In the genomic region with DNA sequence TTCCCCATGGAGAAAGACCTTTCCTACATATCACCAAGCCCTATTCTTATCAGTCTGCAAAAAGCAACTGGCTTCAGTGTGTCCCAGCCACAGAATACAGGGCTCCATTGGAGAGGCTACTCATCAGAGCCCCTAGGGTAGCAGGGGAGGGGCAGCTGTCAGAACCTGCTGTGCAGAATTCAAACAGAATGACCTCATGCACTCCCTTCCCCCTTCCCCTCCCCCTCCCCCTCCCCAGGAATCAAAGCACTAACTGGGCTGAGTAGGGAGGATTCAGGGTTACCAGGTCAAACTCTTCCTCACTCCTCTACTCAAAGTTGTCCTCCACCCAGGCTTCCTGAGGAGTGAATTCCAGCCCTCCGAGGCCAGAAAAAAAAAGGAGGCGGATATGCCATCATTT, we compare ENCODE assay signal across 14 mouse cellular contexts.
DNase-seq lines count a peak whose midpoint lies in the region; ATAC-seq and TF ChIP-seq lines count a peak whose summit lies in the region.
"Had no signal": no experiment of that assay in that cellular context is flagged by ENCODE, and none has a peak within 500 bp of the region (broad histone marks: within the 10 kb centered on the region; RNA-seq: fewer than 3 reads in every experiment).

No protein-coding gene starts in this region.

- TF ChIP-seq CTCF in intestine, postnatal 0 days (IDR thresholded peaks at IDR 0.05; ENCODE audit: low read depth): no peak

- peak; percentile 24; the same call in 1 of the 2 replicates for ATAC-seq in intestine, embryonic 16.5 days
- ATAC-seq in intestine, postnatal 0 days: no peak

- no peak overlapping the region for H3K4me2 ChIP-seq in intestine, embryonic 16.5 days (ENCODE audit: low read depth, low read length)
- no peak overlapping the region for H3K4me2 ChIP-seq in intestine, postnatal 0 days (replicated peaks; ENCODE audit: low read depth)
- H3K4me2 ChIP-seq: embryonic facial prominence, embryonic 15.5 days had no signal

- H3K9ac ChIP-seq in intestine, embryonic 16.5 days (ENCODE audit: low read depth, low read length): no peak overlapping the region
- no peak overlapping the region for H3K9ac ChIP-seq in intestine, postnatal 0 days (ENCODE audit: low read depth, low read length)
- H3K9ac ChIP-seq: embryonic facial prominence, embryonic 15.5 days had no signal

- no peaks in the 10 kb centered on the region for H3K36me3 ChIP-seq in intestine, embryonic 16.5 days (ENCODE audit: control insufficient read depth, insufficient read depth, low read length)
- H3K36me3 ChIP-seq in intestine, postnatal 0 days (ENCODE audit: control insufficient read depth, insufficient read depth): no peaks in the 10 kb centered on the region
- H3K36me3 ChIP-seq in limb, embryonic 10.5 days: peaks cover 17% of the 10 kb centered on the region
- H3K36me3 ChIP-seq: embryonic facial prominence, embryonic 15.5 days had no signal

- no peaks in the 10 kb centered on the region for H3K4me1 ChIP-seq in intestine, embryonic 16.5 days (ENCODE audit: control insufficient read depth, insufficient read depth, low read length)
- H3K4me1 ChIP-seq in intestine, postnatal 0 days (replicated peaks; ENCODE audit: control insufficient read depth, insufficient read depth, low read length): peaks cover 4% of the 10 kb centered on the region; the same call in 1 of the 2 replicates
- peaks cover 37% of the 10 kb centered on the region for H3K4me1 ChIP-seq in limb, embryonic 10.5 days

- H3K27me3 ChIP-seq in intestine, embryonic 16.5 days (replicated peaks; ENCODE audit: control insufficient read depth, insufficient read depth, low read length): no peaks in the 10 kb centered on the region
- H3K27me3 ChIP-seq in intestine, postnatal 0 days (replicated peaks; ENCODE audit: control insufficient read depth, insufficient read depth, low read length): no peaks in the 10 kb centered on the region
- no peaks in the 10 kb centered on the region for H3K27me3 ChIP-seq in limb, embryonic 10.5 days (ENCODE audit: low read depth, poor library complexity, severe bottlenecking)
- H3K27me3 ChIP-seq: embryonic facial prominence, embryonic 15.5 days had no signal

- H3K9me3 ChIP-seq in intestine, embryonic 16.5 days (ENCODE audit: control insufficient read depth, low read length): no peaks in the 10 kb centered on the region
- no peaks in the 10 kb centered on the region for H3K9me3 ChIP-seq in intestine, postnatal 0 days (ENCODE audit: control insufficient read depth)
- no peaks in the 10 kb centered on the region for H3K9me3 ChIP-seq in limb, embryonic 10.5 days (replicated peaks)
- H3K9me3 ChIP-seq: embryonic facial prominence, embryonic 15.5 days had no signal

- H3K27ac ChIP-seq in intestine, embryonic 16.5 days (ENCODE audit: low read length): no peak overlapping the region
- H3K27ac ChIP-seq in intestine, postnatal 0 days (ENCODE audit: low read depth, low read length): no peak overlapping the region
- H3K27ac ChIP-seq in limb, embryonic 10.5 days: no peak overlapping the region
- H3K27ac ChIP-seq: embryonic facial prominence, embryonic 15.5 days; gastrocnemius, adult 2 months had no signal

- 43% methylated on average over 2 of the region's 2 CpGs for WGBS in intestine, embryonic 16.5 days
- WGBS in intestine, postnatal 0 days: 50% methylated on average over 2 of the region's 2 CpGs
- 15% methylated on average over 2 of the region's 2 CpGs for WGBS in limb, embryonic 10.5 days

- no peak overlapping the region for H3K4me3 ChIP-seq in intestine, embryonic 16.5 days (ENCODE audit: low read length)
- H3K4me3 ChIP-seq in intestine, postnatal 0 days (ENCODE audit: low read depth, low read length): no peak overlapping the region
- H3K4me3 ChIP-seq in limb, embryonic 10.5 days: no peak overlapping the region
- H3K4me3 ChIP-seq: embryonic facial prominence, embryonic 15.5 days; gastrocnemius, adult 2 months had no signal

- DNase-seq in R1 (ENCODE audit: low read depth, low spot score): peak; percentile 62
- DNase-seq in embryo, embryonic 9.5 days (ENCODE audit: extremely low spot score): peak; percentile 74
- peak; percentile 61 for DNase-seq in mesoderm, embryonic 11.5 days (ENCODE audit: low read depth, low spot score)
- no peak for DNase-seq in limb, embryonic 10.5 days (ENCODE audit: low spot score)
- DNase-seq in left cerebral cortex, adult 11 months (ENCODE audit: low spot score): no peak
- no peak for DNase-seq in urinary bladder, postnatal 10 days (ENCODE audit: low spot score)
- DNase-seq: adrenal gland, adult 2 months; cerebellum, adult 11 months; gastrocnemius, adult 2 months; kidney, adult 11 months; lung, postnatal 4 days had no signal

Comparison
In these comparisons a context has a peak if more than half of its experiments do, and no peak if none do; other contexts are left out.
1. DNase-seq: peak in R1 (single experiment), embryo, embryonic 9.5 days (single experiment) and mesoderm, embryonic 11.5 days (single experiment); none in limb, embryonic 10.5 days (single experiment), left cerebral cortex, adult 11 months (single experiment) and urinary bladder, postnatal 10 days (single experiment).